Mouse (Mus musculus): ENCODE measurements around the gene Myo9a.
A peak's percentile ranks its signal among the peaks of the same experiment; 100 is the strongest.

Gene Myo9a

DNA sequence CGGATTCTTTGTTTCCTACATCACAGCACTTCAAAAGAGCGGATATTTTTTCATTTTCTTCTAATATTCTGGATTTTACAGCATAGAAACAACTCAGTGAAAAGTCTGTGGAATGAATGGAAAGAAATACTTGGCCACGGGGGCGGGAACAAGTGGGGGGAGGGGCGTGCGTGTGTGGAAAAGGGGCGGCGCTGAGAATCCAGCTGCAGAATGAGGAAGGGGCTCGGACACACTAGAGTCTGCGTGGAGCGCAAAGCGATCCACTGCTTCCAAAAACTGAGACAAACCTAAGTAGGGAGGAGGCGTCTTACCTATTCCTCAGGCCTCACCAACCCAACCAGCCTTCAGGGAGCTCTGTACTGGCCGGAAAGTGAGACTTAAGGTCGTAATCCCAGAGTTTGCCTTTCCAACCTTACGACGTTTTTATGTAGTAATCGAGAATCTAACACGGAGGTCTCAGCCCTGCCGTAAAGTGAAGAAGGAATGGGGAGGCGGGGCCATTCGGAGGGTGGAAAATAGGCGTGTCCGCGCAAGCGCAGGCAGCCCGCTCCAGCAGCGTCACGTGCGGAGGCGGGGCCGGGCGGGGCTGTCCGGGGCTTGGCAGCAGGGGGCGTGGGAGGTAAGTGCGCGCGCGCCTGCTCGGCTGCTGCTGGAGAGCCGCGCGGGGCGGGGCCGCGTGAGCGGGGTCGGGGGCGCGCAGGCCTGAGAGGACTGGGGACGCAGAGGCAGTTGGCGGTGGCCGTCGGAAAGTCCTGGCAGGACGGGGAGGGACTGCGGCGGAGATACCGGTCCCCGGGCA lies at the start of gene Myo9a, which contains the start of gene Senp8:
Myo9a (plus strand) TSS at position 630 of the 799 bp plus-strand sequence.
Senp8 (minus strand) TSS at position 444 of the 799 bp plus-strand sequence.
- DNase-seq = peak; percentile 98

DNA sequence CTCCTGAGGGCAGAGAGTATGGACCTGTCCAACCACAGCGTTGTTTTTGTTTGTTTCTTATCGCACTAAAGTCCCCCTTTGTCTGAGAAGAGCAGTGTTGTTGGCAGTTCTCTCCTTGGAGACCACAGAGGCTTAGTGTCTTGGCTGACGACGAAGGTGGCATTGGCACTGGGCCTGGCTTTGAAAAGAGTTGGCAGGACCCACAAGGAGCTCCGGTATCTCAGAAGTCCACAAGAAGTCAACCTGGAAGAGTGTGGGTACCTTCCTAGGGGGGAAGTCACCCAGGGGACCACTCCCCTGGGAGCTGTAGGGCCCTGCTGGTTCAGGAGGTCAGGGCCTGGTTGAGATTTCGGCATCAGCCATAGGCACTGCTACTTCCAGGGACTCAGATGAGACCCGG lies 49.6 kb upstream of the Myo9a start:
- peak; percentile 57 for DNase-seq

DNA sequence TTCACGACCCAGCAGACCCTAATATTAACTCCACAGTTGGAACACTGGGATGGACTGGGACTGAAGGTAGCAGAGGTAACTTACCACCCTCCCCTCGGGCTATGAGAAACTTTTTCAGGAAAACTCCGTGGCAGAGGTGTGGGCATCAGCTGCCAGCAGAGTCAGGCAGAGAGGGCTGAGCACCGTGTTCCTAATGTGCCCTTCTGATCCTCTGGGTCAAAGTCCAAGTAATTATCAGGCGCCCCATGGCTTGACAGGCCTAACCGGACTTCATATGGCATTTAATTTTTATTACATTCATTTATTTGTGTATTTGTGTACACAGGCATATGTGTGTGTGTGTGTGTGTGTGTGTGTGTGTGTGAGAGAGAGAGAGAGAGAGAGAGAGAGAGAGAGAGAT lies 47.6 kb upstream of the Myo9a start:
- DNase-seq = no peak

DNA sequence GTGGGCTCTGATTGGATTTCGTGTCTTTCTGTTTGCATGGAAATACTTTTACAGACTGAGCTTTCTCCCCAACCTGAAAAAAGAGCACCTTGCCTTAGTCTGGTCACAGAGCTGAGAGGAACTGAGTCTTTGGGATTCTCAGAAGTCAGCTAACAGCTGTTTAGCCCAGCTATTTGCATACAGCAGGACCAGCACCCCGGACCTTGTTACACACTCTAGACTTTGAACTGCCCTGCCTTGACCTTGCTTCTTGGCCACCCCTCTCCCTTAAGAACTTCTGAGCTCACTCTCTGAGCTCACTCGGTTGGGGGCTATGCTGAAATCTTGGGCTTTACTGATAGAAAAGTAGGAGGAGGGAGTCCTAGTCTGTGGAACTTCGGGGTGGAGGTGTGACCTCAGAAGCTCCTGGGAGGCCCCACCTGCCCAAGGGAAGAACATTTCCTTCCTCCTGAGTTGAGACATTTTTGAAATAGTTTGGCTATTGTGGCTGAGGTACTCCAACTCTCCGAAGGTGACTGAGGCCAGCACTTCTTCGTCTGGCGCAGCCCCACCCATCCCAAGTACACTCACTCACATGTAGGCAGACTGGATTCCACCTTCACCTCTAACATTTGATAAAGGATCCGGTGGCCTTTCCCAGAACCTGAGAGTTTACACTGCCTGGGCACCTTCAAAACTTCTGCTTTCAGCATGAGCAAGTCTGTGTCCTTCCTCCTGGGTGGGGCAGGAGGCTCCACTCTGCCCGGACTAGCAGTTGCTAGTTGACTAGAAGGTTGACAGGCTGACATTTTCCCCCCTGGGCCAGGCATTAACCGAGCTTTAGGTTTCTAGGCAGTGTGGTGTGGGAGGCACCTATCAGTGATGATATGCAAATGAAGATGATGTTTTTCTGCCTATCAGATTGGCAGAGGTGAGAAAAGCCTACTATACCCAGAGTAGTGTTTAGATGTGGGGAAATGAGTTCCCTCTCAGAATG lies 43.6 kb upstream of the Myo9a start:
- peak; percentile 84 for DNase-seq

DNA sequence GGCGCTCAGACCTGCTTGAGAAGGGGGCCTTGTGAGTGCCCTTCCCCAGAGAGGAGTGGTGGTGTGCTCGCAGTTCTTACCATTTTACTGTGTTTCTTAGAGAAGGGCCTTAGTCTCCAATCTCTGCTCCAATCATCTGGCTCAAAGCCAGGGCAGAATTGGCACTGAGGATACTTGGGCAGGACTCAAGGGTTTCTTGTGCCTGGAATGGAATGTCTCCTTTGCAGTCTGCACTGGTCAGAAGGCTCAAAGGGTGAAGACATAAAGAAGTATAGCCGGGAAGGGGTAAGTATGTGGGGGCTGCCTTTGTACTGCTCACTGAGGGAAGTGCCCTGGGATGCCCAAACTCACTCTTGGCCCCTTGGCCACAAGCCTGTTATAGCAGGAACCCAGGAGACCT lies 41.5 kb upstream of the Myo9a start:
- peak; percentile 91 for DNase-seq

DNA sequence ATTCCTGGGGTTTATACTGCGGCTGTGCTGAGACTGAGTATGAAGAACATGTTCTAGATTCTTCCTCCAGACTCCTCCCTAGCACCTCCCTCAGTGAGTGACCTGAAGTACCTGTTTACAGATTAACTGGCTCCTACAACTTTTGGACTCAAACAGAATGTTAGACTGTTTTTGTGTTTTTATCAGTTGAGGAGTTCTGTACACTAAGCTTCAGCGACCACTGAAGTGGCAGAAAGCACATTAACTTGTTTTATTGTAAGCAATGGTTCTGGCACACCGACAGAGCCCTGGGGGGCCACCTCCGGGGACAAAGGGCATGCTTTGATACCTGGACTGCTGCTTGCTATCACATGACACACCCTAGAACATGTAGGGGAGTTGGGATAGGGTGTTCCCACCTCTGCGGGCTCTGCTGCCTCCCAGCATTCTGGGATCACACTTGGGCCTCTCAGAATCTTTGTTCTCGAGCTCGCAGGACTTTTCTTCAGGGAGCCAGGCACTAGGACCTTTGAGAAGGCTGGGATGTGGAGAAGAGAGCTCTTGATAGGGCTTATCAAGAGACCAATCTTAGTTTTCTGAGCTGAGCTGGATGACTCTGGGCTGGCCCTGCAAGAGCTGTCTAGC lies 34.3 kb upstream of the Myo9a start:
- DNase-seq = peak; percentile 58

DNA sequence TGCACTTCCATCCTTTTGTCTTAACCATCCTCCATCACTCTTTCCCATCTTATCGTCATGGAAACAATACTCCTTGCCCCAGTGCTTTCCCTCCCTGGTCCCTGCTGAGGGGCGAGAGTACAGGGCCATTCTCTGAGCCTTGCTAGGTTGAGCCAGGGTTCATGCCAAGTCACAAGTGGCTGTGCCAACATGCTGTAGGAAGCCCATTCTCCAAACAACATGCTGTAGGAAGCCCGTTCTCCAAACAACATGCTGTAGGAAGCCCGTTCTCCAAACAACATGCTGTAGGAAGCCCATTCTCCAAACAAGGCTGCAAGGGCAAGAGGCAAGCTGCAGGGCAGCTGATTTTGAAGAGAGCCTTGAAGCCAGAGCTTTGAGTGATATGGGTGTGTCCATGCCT lies 32.5 kb upstream of the Myo9a start:
- DNase-seq = peak; percentile 72

DNA sequence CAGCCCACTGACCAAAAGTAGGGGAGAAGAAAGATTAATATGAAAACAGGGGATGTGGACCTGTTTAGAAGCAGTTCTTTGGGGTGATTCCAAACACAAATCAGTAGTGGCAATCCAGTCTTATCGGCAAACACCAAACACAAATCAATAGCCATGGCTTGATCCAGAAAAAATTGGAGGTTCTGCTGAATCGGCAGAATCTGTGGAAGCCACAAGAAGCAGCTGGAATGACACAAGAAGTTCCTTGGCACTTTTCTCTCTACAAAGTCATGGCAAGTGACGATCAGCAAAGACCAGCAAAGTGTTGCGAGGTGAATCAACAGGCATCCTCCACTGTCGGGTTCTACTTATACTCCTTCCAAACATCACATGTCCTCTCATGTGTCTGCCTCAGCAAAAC lies 29.6 kb upstream of the Myo9a start:
- no peak for DNase-seq

DNA sequence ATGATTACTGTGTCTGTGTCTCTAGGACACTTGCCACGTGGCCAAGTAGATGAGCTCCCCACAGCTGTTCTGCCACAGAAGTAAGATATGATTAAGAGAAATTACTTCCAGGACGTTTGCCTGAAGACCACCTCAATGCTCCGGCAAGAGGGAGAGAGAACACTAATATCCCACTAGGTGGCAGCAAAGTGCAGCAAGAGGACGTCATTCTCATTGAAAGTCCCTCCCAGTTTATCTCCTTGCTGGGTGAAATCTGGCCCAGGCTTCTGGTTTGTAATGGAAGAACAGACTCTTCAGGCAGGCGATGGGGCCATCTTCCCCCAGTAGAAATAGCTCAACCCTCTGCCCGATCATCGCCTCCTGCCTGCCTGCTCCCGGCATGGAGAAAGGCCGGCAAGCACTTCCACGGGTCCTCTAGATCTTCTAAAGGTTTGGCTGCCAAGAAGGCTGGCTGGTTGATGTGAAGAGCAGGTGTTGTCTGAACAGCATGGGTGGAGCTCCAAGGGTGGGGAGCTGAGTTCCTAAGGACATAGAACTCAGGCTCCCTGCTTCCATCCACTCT lies 27.5 kb upstream of the Myo9a start:
- peak; percentile 89 for DNase-seq

DNA sequence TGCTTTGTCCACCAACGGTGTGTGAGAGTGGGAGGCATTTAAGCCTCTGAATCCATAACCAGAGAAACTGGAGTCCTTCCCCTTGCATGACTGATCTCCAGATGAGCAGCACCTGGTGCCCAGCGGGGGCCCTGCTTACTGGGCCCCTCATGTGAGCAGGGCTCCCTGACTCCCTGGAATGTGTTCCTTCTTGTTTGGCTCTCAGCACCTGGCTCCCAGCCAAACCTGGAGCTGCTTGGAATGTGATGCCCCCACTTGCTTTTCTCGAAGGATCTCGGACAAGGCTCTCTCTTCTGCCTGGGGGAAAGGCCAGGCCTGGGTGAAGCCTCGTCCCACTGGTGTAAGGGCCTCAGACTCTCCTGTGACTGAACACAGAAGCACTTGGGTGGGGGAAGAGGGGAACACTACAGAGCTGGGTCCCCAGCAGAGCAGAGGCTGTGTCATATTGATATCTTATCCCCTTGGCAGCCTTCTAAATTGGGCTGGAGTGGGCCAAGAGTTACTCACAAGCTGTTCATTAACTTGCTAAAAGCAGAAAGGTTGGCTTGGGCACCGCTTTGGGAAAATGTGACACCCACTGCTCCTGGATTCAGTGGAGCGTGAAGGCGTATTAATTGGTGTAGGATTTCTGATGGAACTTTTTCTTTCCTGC lies 26.8 kb upstream of the Myo9a start:
- DNase-seq = peak; percentile 57

DNA sequence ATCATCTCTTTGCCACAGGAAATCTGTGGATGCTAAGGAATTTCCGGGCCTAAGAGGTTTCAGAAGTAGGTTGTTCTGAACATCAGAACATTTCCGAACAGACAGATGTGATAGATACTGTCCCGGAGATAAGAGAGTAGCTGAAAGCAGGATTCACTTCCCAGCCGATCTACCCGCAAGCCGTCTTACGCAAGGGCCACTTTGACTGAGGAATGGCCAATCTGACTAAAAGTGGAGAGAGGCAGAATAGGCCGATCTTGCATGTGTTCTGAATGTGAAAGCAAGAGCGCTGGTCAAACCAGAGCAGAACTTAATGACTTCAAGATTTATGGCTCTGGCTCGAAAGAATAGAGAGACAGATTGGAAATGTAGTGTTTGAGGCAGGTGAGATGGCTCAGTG lies 25.2 kb upstream of the Myo9a start:
- peak; percentile 53 for DNase-seq

DNA sequence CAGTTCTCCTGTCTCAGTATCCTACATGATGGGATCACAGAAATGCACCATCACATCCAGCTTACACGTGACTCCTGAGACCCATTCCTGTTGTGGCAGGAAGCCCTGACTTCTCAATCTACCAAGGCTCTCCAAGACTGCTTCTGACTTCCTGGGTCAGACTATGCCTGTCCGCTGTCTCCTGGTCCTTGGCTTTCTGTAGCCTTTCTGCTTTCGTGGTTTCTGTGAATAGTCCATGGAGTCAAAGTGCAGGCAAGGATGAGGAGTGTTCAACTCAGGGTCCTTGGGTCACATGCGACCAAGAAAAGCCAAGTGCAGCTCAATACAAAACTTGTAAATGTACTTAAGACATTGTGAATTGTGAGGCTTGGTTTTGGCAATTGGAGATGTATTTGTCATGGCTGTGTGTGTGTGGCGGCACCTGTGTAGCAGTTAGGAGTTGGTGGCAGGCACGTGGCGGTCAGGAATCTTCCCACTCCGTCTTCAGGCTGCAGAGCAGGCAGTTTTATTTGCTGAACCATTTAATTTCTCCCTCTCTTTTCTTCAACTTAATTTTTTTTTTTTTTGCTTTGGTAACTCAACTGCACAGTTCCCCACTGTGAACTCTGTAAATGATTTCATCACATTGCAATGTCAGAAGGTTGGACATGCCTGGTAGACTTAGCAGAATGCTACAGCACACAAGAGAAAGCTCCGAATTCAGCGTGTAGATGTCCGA lies 23.0 kb upstream of the Myo9a start:
- DNase-seq = no peak

DNA sequence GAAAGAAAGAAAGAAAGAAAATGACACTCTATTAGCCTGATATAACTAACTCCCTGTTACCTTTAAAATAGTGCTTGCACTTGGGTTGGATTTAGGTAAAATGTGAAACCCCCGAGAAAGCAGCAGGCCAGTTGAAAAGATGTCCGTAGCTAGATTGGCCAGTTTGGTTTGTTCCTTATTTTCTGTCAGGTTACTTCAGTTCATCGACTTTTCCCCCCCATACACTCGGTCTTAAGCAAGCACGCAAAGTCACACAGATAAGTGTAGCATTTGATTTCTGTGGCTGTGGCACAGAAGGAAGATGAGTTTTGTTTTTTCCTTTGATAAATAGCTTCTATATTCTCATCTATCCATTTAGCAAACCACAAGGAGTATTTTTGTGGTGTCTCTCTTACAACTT lies 19.6 kb upstream of the Myo9a start:
- no peak for DNase-seq

DNA sequence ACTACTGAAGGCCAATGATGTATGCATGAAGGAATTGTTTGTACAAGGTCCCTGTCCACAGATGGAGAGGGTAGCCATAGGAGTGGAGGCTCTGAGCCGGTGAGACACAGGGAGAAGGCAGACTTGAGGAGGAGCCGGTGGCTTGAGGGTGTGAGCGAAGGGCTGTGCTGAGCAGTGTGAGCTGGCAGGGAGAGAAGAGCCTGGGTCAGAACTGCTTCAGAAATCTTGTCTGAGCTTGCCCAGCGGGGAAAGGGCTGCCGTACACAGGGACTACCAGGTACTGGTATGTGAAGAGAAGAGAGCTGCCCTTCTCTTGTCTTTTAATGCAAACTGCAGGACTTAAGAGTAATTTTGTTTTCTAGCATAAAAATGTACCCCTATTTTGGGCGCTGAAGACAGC lies 17.6 kb upstream of the Myo9a start:
- DNase-seq = no peak

DNA sequence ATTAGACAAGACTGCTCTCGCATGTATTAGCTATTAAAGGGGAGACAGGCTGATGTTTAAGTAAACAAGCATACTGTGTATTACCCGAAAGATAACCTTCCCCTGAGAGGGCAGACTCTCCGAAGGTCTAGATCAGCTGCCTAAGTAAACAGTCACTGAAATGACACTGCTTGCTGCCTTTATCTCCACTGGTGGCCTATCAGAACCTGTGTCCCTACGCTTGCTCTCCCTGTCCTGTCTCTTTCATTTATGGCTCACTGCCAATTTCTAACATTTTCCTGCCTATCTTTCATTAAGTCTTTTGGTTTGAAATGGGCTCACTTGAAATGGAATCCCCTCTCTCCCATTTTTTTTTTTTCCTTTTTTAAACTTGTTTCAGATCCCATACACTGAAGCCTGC lies 15.3 kb upstream of the Myo9a start:
- no peak for DNase-seq

DNA sequence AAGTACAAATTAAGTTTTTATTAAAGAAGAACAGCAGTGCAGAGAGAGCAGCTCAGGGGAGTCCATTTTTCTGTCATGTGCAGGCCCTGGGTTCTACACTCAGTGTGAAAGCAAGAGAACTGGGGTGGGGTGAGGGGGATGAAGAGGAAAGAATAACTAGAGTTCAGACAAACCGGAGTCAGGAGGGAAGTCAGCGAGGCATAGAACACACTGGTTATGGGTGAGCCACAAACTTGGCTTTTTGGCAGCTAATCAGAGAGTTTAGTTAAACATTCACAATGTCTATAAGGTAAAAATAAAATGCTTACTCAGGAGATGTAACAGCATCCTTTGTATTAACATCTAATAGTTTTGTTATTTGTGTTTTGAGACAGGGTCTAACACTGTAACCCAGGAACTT lies 10.1 kb upstream of the Myo9a start:
- DNase-seq = no peak

DNA sequence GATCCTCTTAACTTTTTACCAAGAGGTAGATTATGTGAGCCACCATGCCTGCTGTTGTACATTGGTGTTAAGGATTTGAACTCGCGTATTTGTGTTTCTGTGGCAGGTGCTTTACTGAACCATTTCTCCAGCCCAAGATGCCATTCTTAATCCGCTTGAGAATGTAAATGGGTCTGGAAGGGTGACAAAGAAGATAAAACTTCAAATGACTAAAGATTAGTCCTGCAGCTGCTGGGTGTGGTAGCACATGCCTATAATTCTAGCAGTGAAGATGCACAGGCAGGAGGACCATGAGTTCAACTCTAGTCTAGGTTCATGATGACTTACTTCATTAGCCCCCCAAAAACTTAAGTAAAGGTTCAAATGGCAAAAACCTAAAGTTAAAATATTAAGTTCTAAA lies 6.8 kb upstream of the Myo9a start:
- DNase-seq = no peak

DNA sequence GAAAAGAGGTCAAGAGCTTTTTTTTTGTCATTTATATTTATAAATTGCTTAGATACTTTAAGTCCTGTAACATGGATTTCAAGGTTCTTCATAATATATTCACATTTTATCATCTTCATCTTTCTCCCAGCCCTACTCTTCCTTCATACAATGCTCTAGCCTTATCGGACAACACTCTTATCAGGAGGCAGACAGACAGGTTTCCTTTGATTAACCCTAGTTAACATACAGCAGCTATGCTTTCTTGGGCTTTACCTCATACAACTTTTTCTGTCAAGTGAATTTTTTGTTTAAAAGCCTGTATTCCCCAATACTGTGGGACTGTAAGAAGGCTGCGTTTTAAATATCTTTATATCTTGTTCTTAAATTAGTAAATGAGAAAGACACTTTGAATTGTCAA lies 2.3 kb upstream of the Myo9a start:
- no peak for DNase-seq

DNA sequence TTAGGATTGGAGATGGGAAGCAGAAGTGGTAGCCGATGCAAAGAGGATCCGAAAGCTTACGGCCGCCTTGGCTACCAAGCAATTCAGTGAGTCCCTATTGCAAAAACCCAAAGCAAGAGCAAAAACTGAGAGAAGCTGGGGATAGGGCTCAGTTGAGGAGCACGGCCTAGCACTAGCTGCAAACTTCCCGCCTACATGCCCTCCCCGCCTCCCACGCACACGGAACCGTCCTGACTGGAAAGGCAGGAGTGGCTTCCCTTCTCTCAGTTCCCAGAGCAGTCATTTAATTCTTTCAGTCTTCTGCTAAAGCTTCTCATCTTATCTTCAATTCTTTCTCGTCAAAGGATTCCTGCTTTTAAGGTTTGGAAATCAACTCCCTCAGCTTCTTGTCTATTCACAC lies 1.7 kb upstream of the Myo9a start:
- peak; percentile 43 for DNase-seq

DNA sequence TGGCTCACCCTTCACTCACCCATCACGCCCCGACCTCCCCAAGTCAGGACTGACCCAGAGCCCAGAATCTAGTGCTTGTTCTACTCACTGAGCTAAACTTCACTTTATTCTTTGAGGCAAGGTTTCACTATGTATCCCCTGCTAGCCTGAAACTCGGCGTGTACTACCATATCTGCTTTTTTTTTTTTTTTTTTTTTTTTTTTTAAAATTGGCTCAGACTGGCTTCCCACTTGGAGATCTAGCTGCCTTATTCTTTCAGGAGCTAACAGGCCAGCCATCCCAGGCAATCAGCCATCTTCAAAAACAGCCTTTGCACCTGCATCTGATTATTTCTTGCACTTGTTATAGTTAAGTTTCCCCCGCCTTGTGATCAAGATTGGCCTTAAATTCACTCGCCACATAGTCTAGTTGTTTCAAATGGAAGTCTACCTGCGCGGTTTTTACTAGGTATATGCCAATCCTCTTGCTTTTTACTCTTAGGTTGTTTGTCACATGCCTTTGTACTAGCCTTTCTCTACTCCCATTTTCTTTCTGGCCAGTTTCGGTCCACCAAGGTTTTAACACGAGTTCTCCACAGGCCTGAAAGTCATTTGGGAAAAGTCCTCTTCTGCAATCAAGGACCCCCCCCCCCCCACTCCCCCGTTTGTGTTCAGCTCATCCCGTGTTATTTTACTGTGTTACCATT lies 973 bp upstream of the Myo9a start:
- no peak for DNase-seq

DNA sequence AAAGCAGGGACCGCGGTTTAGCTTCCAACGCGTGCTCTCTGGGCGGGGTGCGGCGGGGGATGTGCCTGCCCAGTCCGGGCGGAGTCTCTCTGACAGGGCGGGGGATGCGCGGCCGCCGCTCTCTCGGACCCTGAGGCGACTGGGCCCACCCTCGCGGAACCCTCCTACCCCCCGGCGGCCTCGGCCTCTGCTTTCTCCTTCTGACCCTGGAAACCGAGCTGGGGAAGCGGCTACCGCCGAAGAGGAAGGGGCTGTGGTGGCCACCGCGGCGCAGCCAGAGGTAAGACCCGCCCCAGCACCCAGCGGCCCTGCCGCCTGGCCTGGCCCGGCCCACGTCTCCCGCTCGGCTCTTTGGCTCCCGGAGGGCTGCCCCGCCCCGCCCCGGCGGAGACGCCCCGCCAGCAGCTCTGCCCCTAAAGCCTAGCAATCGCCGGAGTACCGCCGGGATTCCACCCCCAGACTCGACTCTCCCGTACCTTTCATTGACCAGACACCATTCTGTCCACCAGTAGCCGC lies 428 bp downstream of the Myo9a start:
- peak; percentile 92 for DNase-seq
